Mouse (Mus musculus) cerebellum, adult 11 months (tissue): ENCODE results near the gene Stmnd1.
"Not testable (repeated sequence)": the region's sequence is repeated elsewhere in the genome, so short reads cannot be mapped to it uniquely, and the experiment has no call there.

Experiments used
- DNase-seq: peaks from one replicate; pipeline ENCODE4 v3.0.0; 2022

The Stmnd1 gene

DNA sequence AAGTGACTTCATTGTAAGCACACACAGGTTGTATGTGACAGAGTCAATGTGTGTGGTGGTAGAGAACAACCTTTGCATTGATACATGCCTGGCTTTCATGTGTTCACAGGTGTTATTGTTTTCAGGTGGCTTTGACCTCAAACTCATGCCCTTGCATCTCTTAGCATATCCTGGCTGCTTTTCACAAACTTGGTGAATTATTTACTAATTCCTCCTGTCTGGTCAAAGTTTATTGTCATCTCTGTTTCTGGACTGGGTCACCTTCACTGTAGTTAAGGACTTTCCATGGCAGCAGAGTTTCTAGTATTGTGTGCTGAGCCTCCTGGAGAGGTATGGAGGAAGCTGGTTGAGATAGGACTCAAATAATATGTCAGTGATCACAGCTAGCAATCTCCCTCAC, 20.8 kb downstream of the Stmnd1 start:
- no peak for DNase-seq

DNA sequence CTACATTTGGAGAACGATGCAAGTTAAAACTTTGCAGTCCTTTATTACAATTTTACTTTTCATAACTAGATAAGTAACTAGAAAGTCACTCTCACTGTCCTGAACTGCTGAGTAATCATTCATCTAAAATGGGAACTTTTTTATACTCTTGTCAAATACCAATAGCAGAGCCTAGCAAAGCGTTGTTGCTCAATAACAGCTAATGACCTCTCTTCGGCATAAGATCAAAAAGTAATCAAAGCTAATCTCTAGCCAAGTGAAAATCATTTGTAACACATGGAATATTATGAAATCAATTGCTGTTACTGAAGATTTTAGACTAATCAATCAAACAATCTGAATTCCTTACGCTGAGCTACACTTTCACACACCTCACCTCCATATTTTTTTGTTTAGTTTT, 24.2 kb downstream of the Stmnd1 start:
- no peak for DNase-seq

DNA sequence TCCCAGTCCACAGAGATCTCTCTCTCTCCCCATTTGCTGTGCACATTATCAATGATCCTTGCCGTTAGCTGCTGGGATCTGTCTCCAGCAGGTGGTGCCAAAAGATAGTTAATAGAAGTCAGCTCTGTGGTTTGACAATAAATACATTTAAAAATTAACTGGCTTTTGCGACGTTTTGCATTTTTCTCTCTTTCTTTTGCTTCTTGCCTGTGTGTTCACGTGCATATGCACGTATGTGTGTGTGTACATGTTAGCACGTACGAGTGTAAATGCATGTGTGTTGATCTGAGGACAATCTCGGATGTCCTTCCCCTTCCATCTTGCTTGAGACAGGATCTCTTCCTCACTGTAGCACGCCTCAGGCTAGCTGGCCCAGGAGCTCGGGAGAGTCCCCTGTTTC, 37.3 kb downstream of the Stmnd1 start:
- peak; percentile 42 for DNase-seq

DNA sequence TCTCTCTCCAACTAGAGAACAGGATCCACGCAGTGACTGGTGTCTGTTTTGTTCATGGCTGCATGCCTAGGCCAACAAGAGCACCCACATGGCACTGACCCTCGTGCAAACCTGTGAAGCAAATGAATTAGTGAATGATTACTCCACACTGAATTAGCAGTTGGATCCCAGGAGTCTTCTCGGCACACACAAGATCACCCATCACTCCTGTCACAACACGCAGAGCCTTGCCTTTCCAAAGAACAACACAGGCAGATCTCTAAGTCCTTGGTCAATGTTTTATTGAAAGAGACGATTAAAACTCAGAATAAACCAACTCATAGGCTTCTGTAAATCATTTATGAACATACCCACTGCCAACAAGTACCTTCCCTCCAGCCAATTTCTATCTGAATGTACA, 39.7 kb downstream of the Stmnd1 start:
- no peak for DNase-seq

DNA sequence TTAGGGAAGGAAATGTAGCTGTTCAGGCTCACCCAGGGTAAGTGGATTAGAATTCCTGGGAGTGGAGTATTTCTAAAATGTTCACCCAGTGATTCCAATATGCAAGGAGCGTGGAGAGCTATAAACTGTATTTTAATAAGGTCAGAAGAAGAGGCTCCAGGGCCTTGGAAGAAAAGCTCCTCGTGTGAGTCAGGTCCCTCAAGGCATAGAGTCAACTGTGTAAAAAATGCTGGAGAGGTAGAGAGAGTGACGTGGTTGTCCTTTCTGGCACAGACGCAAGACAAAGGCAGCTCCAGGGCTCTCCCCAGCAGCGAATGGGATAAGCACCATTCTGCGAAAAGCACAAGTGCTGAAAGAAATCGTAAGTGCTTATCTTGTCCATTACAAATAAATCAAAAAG, 41.6 kb downstream of the Stmnd1 start:
- DNase-seq: no peak

DNA sequence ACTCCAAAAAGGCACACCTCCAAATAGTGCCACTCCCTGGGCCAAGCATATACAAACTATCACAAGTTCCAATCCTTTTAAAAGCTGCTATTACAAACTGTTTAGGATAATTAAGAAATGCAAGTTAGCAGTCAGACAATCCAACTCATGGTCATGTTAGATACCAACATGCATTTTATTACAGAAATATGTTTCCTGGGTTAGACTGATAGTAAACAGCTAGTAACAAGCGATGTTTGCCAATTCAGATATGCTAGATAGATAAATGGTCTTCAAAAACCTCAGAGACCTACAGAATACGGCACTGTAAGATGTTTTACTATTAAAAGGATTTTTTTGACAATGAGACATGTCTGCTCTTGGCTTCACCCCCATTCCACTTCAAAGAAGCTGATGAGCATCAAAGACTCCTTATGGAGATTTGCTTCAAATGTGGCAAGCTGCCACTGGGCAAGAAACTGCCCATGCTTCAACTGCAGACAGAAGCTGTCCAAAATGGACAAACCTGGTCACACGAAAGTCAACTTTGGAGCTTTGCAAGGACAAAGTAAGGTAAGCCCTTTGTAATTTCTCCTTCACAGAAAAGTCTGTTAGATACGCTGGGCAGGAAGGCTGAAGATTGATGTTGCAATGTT, 52.9 kb downstream of the Stmnd1 start:
- no peak for DNase-seq

DNA sequence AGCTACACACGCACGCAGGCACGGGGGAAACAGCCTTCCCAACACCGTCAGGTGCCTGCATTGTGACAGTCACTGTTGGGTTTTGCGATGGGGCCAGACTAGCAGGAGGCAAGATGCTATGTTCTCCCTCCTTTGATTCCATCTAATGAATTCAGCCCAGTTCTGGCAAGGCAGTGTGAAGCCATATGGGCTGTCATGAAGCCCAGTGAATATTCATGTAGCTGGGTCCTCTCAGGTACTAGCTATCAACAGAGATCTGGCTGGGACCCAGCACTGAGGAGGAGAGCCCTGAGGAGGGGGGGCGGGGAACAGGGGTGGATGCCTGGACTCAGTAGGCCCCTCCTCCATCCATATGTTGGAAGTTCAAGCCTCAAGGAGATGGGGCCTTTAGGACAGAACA, 61.5 kb downstream of the Stmnd1 start:
- DNase-seq: peak; percentile 89

DNA sequence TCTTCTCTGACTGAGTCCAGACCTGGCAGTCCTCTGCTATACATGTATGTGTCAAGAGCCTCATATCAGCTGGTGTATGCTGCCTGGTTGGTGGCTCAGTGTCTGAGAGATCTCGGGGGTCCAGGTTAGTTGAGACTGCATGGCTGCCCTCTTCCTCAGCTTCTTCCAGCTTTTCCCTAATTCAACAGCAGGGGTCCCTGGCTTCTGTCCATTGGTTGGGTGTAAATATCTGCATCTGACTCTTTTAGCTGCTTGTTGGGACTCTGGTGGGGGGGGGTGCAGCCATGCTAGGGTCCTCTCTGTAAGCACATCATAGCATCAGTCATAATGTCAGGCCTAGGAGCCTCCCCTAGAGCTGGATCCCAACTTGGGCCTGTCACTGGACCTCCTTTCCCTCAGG, 62.8 kb downstream of the Stmnd1 start:
- not testable (repeated sequence) for DNase-seq

DNA sequence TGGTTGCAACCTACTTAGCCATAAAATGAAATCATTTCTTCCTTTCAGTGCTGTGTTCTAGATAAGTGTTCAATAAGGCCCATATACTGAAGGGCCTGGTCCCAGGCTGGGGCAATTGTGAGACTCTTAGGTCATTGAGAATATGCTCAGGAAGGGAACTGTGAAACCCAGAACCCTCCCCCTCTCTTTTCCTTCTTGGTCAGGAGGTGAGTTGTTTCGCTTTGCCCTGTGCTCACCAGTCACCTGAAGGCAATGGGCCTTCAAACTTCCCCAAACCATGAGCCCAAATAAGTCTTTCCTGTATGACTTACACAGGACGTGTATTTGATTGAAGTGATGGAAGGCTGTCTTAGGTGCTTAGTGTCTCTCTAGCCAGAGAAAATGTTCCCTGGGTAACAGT, 64.3 kb downstream of the Stmnd1 start:
- no peak for DNase-seq

DNA sequence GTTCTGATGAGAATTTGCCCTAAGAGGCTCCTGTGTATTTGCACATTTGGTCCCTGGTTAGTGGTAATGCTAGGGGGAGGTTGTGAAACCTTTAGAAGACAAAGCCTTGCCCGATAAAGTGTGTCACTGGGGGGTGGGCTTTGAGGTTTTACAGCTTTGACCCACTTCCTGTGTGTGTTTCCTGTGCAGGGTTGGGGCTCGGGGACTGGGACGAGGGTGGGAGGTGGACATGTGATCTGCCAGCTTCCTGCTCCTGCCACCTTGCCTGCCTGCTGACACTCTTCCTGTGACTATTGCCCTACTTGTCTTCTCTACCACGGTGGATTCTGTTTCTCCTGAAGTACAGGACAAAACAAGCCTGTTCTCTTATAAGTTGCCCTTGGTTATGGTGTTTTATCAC, 66.4 kb downstream of the Stmnd1 start:
- no peak for DNase-seq

DNA sequence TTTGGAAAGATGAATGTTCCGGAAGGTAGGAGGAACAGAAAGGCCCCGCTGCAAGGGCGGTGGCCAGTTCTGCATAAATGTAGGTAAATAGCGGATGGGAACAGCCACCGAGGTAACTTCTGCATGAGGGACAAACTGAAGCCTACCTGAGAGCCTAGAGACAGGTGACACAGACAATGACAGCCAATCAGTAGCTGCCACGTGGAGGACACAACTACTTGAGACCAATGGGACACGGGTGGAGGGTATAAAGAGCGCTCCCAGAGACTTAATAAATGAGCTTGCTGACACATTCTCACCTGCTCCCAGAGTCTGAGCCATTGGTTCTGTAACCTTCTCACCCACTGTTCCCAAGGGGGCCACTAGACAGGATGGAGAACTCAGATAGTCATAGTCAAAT, 67.1 kb downstream of the Stmnd1 start:
- no peak for DNase-seq

DNA sequence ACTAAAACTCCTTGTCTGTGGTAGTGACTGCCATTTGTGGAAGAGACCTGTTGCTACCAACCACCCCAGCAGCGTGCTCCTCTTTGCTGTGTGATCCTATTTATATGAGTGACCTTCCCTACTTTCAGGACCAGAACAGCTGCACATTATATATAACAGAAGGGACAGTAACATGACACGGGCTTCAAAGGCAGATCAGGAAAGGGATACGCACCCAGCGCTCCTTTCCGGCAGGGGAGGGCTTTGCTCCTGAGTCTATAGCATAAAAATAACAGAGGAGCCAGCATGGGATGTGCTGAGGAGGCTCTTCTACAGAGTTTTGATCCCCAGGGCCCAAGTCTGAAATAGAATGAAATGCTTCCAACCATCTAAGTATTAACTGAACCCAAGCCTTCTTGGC, 67.9 kb downstream of the Stmnd1 start:
- no peak for DNase-seq

DNA sequence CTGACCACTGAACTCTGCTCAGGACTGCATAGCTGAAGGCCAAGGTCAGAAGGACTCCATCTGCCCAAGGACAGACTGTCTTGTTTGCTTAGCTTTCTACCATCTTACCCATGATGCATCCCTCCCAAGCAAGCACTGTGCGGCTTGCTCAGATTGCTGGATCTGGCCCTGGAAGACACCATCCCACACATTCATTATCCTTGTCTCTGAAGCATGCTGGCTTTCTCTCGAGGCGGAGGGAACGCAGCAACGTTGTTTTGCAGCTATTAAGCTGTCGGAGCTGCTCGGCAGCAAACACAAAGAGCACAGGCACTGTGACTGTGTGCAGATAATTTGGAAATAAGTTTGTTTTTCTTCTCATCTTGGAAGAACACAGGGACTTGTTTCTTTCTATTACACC, 69.7 kb downstream of the Stmnd1 start:
- no peak for DNase-seq

DNA sequence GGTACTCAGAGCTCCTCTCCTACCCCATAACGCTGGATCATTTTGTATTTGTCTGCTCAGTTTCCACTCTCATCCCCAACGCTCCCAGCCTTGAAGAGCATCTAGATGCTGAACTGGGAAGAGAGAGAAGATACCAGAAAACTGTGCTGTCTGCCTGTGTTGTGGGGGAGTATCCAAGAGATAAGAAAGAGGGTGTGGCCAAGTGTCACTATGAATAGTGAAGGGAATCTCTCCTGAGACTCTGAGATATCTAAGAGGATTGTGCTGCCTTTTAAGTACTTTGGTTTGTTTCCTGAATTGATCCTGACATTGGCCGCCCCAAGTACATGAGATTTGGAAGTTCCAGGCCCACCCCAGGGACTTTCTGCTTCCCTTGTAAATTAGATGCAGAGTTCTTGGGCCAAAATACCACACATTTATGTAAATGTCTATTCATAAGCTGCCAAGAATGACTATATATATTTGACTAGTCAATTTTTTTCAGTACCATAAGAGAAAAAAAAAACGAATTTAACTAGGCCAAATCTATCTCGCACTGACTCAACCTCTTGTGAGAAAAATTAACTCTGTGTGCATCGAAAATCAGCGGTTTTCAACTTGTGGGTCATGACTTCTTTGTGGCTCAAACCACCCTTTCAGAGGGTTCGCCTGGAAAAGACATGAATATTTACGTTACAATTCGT, 73.5 kb downstream of the Stmnd1 start:
- DNase-seq: no peak

DNA sequence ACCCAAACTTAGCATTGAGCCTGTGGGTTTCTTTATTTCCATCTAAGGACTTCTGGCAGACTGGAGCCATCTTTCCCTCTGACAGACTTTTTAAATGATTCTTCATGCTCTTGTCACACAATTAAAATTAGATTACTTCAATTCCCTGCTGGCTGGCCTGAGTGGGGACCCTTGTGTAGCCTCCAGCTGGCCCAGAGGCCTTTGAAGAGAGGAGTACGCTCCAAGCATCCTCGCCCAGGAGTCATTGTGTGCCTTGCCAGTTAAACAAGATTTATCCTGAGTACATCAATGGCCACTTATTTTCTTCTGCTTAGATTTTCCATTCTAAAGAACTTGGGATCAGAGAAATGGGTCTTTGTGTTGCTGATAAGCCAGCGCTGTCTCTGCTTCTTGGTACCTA, 76.1 kb downstream of the Stmnd1 start:
- no peak for DNase-seq
